ENCODE assay signal across 9 mouse cellular contexts in genomic region chr5:66730621-66731301, GRCm38 (mm10). TPM values are rescaled to one million over a fixed set of nuclear protein-coding genes. Genes with fewer than 3 reads are reported as not detected.
DNase-seq lines count a peak whose midpoint lies in the region; ATAC-seq and TF ChIP-seq lines count a peak whose summit lies in the region.
"Had no signal": no experiment of that assay in that cellular context is flagged by ENCODE, and none has a peak within 500 bp of the region (broad histone marks: within the 10 kb centered on the region; RNA-seq: fewer than 3 reads in every experiment).

No protein-coding gene starts in this region.

- no peak for TF ChIP-seq EP300 in heart, adult 2 months (IDR thresholded peaks at IDR 0.05; ENCODE audit: insufficient read depth, low read depth, low read length)

- no peak for ATAC-seq in heart, embryonic 12.5 days (ENCODE audit: insufficient number of reproducible peaks, low FRiP score)
- ATAC-seq in common myeloid progenitor, adult 5-6 weeks (replicated peaks; ENCODE audit: low read depth, poor library complexity, severe bottlenecking): peak; percentile 60; the same call in 1 of the 2 replicates
- ATAC-seq in neural tube, embryonic 11.5 days (ENCODE audit: insufficient read depth, low FRiP score, low TSS enrichment): peak; percentile 90
- no peak for ATAC-seq in liver, embryonic 12.5 days

- H3K4me1 ChIP-seq in heart, adult 2 months (ENCODE audit: control insufficient read depth, insufficient read depth, low read length): no peaks in the 10 kb centered on the region
- no peaks in the 10 kb centered on the region for H3K4me1 ChIP-seq in heart, embryonic 12.5 days (replicated peaks)
- H3K4me1 ChIP-seq in hindbrain, embryonic 10.5 days (replicated peaks): peaks cover 17% of the 10 kb centered on the region
- no peaks in the 10 kb centered on the region for H3K4me1 ChIP-seq in neural tube, embryonic 11.5 days (ENCODE audit: control insufficient read depth, insufficient read depth, low read length)
- no peaks in the 10 kb centered on the region for H3K4me1 ChIP-seq in liver, embryonic 12.5 days

- no peaks in the 10 kb centered on the region for H3K27me3 ChIP-seq in heart, adult 2 months (ENCODE audit: control insufficient read depth, insufficient read depth, low read length)
- peaks cover 80% of the 10 kb centered on the region for H3K27me3 ChIP-seq in heart, embryonic 12.5 days (replicated peaks)
- H3K27me3 ChIP-seq in hindbrain, embryonic 10.5 days (ENCODE audit: insufficient read depth, poor library complexity, severe bottlenecking): no peaks in the 10 kb centered on the region
- H3K27me3 ChIP-seq in neural tube, embryonic 11.5 days (ENCODE audit: control insufficient read depth, insufficient read depth, low read length): no peaks in the 10 kb centered on the region
- H3K27me3 ChIP-seq in liver, embryonic 12.5 days (replicated peaks): no peaks in the 10 kb centered on the region
- H3K27me3 ChIP-seq: CH12.LX had no signal

- H3K4me3 ChIP-seq in heart, adult 2 months: no peak overlapping the region
- H3K4me3 ChIP-seq in heart, embryonic 12.5 days: no peak overlapping the region
- 0 out of 2 replicates have a peak overlapping the region, but pooled peaks have one; percentile 20 for H3K4me3 ChIP-seq in hindbrain, embryonic 10.5 days
- H3K4me3 ChIP-seq in neural tube, embryonic 11.5 days (ENCODE audit: low read depth, low read length): no peak overlapping the region
- no peak overlapping the region for H3K4me3 ChIP-seq in liver, embryonic 12.5 days

- 47% methylated on average over 11 of the region's 11 CpGs for WGBS in heart, adult 2 months
- WGBS in heart, embryonic 12.5 days: 46% methylated on average over 11 of the region's 11 CpGs
- 33% methylated on average over 11 of the region's 11 CpGs for WGBS in hindbrain, embryonic 10.5 days
- 27% methylated on average over 11 of the region's 11 CpGs for WGBS in neural tube, embryonic 11.5 days
- WGBS in liver, embryonic 12.5 days (ENCODE audit: insufficient replicate concordance): 48% methylated on average over 11 of the region's 11 CpGs

- no peak overlapping the region for H3K9ac ChIP-seq in heart, adult 2 months (ENCODE audit: low read depth, low read length)
- no peak overlapping the region for H3K9ac ChIP-seq in heart, embryonic 12.5 days
- H3K9ac ChIP-seq in neural tube, embryonic 11.5 days (ENCODE audit: low read length): no peak overlapping the region
- H3K9ac ChIP-seq in liver, embryonic 12.5 days: no peak overlapping the region

- no peak for TF ChIP-seq POLR2A in heart, adult 2 months (IDR thresholded peaks at IDR 0.05; ENCODE audit: insufficient read depth, low read depth, low read length)

- no peak for DNase-seq in heart, adult 2 months
- DNase-seq in hindbrain, embryonic 10.5 days (ENCODE audit: low spot score): peak; percentile 71
- DNase-seq in layer of hippocampus, postnatal 10 days (ENCODE audit: low spot score in 2 of 2): peak; percentile 37 to 40
- peak; percentile 62 for DNase-seq in neural tube, embryonic 11.5 days (ENCODE audit: low spot score)
- no peak for DNase-seq in gastrocnemius, postnatal 36 days

- H3K27ac ChIP-seq in heart, adult 2 months: no peak overlapping the region
- H3K27ac ChIP-seq in heart, embryonic 12.5 days (ENCODE audit: poor library complexity, severe bottlenecking): no peak overlapping the region
- peak overlapping the region; percentile 72 for H3K27ac ChIP-seq in hindbrain, embryonic 10.5 days
- no peak overlapping the region for H3K27ac ChIP-seq in neural tube, embryonic 11.5 days (ENCODE audit: low read depth, low read length)
- H3K27ac ChIP-seq in liver, embryonic 12.5 days: no peak overlapping the region

- no peaks in the 10 kb centered on the region for H3K36me3 ChIP-seq in heart, adult 2 months (ENCODE audit: control insufficient read depth, insufficient read depth, low read length)
- H3K36me3 ChIP-seq in heart, embryonic 12.5 days: no peaks in the 10 kb centered on the region
- H3K36me3 ChIP-seq in hindbrain, embryonic 10.5 days: no peaks in the 10 kb centered on the region
- H3K36me3 ChIP-seq in neural tube, embryonic 11.5 days (ENCODE audit: control insufficient read depth, insufficient read depth, low read length): no peaks in the 10 kb centered on the region
- no peaks in the 10 kb centered on the region for H3K36me3 ChIP-seq in liver, embryonic 12.5 days

- H3K79me2 ChIP-seq in heart, adult 2 months (replicated peaks; ENCODE audit: control insufficient read depth, insufficient read depth, low read length): no peaks in the 10 kb centered on the region

- no peaks in the 10 kb centered on the region for H3K9me3 ChIP-seq in heart, embryonic 12.5 days (replicated peaks)
- no peaks in the 10 kb centered on the region for H3K9me3 ChIP-seq in hindbrain, embryonic 10.5 days
- no peaks in the 10 kb centered on the region for H3K9me3 ChIP-seq in neural tube, embryonic 11.5 days (ENCODE audit: control insufficient read depth, low read length)
- no peaks in the 10 kb centered on the region for H3K9me3 ChIP-seq in liver, embryonic 12.5 days (replicated peaks)

- peak; percentile 52 for TF ChIP-seq CTCF in heart, adult 2 months (IDR thresholded peaks at IDR 0.05)

- H3K4me2 ChIP-seq in heart, embryonic 12.5 days: no peak overlapping the region
- no peak overlapping the region for H3K4me2 ChIP-seq in neural tube, embryonic 11.5 days (ENCODE audit: low read depth)
- H3K4me2 ChIP-seq in liver, embryonic 12.5 days: no peak overlapping the region

- intact Hi-C loops in heart, adult 2 months (cut with DNase I): no loop called here
- intact Hi-C loops in gastrocnemius, postnatal 36 days (cut with DNase I): no loop called here

RNA-seq across cellular contexts. Expression of gene Limch1, which starts 14.9 kb away (rescaled TPM):
- 100 to 1,000 TPM; 230 to 277 TPM for total RNA-seq in heart, adult 2 months (2021)
- 60.2 and 120 TPM in 2 replicates for polyA plus RNA-seq in heart, adult 2 months (2012; rRNA removed)
- polyA plus RNA-seq in heart, embryonic 12.5 days (2016; fragmentation: Nextera tagmentation; extraction: Ambion mirVana): 25.0 and 29.1 TPM in 2 replicates
- total RNA-seq in common myeloid progenitor, adult 5-6 weeks (2017): not detected in 2 replicates
- polyA plus RNA-seq in hindbrain, embryonic 10.5 days (2016; fragmentation: Nextera tagmentation; extraction: Ambion mirVana): 49.0 and 49.2 TPM in 2 replicates
- total RNA-seq in layer of hippocampus, postnatal 10 days (2021): 100 to 1,000 TPM; 121 to 123 TPM
- polyA plus RNA-seq in neural tube, embryonic 11.5 days (2014; fragmentation: Nextera tagmentation; extraction: Ambion mirVana): 83.7 and 96.1 TPM in 2 replicates
- 100 to 1,000 TPM in 1 of 2 experiments, 10 to 100 TPM in 1; 97.7 to 103 TPM for total RNA-seq in gastrocnemius, postnatal 36 days (2021)
- polyA plus RNA-seq in liver, embryonic 12.5 days (2016; fragmentation: Nextera tagmentation; extraction: Ambion mirVana): 3.8 and 5.2 TPM in 2 replicates

RNA-seq across cellular contexts. Expression of gene Uchl1, which starts 54.9 kb away (rescaled TPM):
- 10 to 100 TPM in 1 of 2 experiments, 1 to 10 TPM in 1; 7.2 to 10.3 TPM for total RNA-seq in heart, adult 2 months (2021)
- polyA plus RNA-seq in heart, adult 2 months (2012; rRNA removed): 13.4 and 20.8 TPM in 2 replicates
- 128 and 129 TPM in 2 replicates for polyA plus RNA-seq in heart, embryonic 12.5 days (2016; fragmentation: Nextera tagmentation; extraction: Ambion mirVana)
- total RNA-seq in common myeloid progenitor, adult 5-6 weeks (2017): 1.2 and 1.5 TPM in 2 replicates
- 287 and 400 TPM in 2 replicates for polyA plus RNA-seq in hindbrain, embryonic 10.5 days (2016; fragmentation: Nextera tagmentation; extraction: Ambion mirVana)
- 1,000 to 10,000 TPM; 1,255 to 1,344 TPM for total RNA-seq in layer of hippocampus, postnatal 10 days (2021)
- polyA plus RNA-seq in neural tube, embryonic 11.5 days (2014; fragmentation: Nextera tagmentation; extraction: Ambion mirVana): 435 and 490 TPM in 2 replicates
- total RNA-seq in gastrocnemius, postnatal 36 days (2021): 1 to 10 TPM; 3.3 to 5.0 TPM
- 3.0 and 7.1 TPM in 2 replicates for polyA plus RNA-seq in liver, embryonic 12.5 days (2016; fragmentation: Nextera tagmentation; extraction: Ambion mirVana)
- total RNA-seq: CH12.LX had no signal

Comparison
In these comparisons a context has a peak if more than half of its experiments do, and no peak if none do; other contexts are left out.
1. DNase-seq: peak in hindbrain, embryonic 10.5 days (single experiment), layer of hippocampus, postnatal 10 days (2 of 2) and neural tube, embryonic 11.5 days (single experiment); none in heart, adult 2 months (0 of 2) and gastrocnemius, postnatal 36 days (0 of 2).
2. ATAC-seq: peak in common myeloid progenitor, adult 5-6 weeks (single experiment) and neural tube, embryonic 11.5 days (single experiment); none in heart, embryonic 12.5 days (single experiment) and liver, embryonic 12.5 days (single experiment).